Mouse (Mus musculus) limb, embryonic 12.5 days (tissue): Measurements from ENCODE around the gene Cox15. TPM values are rescaled to one million over a fixed set of nuclear protein-coding genes. Genes with fewer than 3 reads are reported as not detected.

Experiments
- ATAC-seq: fragments of 200-750 bp; cut with Nextera tagmentation; 2 replicates; pipeline ENCODE4 v1.8.0; 2017; ENCODE audit warnings: low read depth, moderate TSS enrichment; ENCODE audit not compliant: insufficient number of reproducible peaks, insufficient read depth, low FRiP score, low TSS enrichment
- H3K27ac ChIP-seq: fragments of 300-500 bp; sonication (generic); 2 replicates; pipeline ENCODE4 v1.5.1; 2016; ENCODE audit warnings: mild to moderate bottlenecking, moderate library complexity
- H3K27me3 ChIP-seq: fragments of 300-500 bp; sonication (generic); 2 replicates; pipeline ENCODE4 v1.6.1; 2016; ENCODE audit warnings: mild to moderate bottlenecking, moderate library complexity
- H3K36me3 ChIP-seq: fragments of 300-500 bp; sonication (generic); 2 replicates; pipeline ENCODE4 v1.6.1; 2016; ENCODE audit warnings: mild to moderate bottlenecking, moderate library complexity
- H3K4me1 ChIP-seq: fragments of 300-500 bp; sonication (generic); replicated peaks from 2 replicates; pipeline ENCODE4 v1.6.1; 2016
- H3K4me2 ChIP-seq: fragments of 300-500 bp; sonication (generic); 2 replicates; pipeline ENCODE4 v1.6.1; 2016; ENCODE audit warnings: mild to moderate bottlenecking, moderate library complexity
- H3K4me3 ChIP-seq: fragments of 300-500 bp; sonication (generic); replicated peaks from 2 replicates; pipeline ENCODE4 v1.5.1; 2016; ENCODE audit warnings: mild to moderate bottlenecking
- H3K9ac ChIP-seq: fragments of 300-500 bp; sonication (generic); replicated peaks from 2 replicates; pipeline ENCODE4 v1.6.1; 2016; ENCODE audit warnings: mild to moderate bottlenecking, moderate library complexity
- H3K9me3 ChIP-seq: fragments of 300-500 bp; sonication (generic); 2 replicates; pipeline ENCODE4 v1.6.1; 2016; ENCODE audit warnings: mild to moderate bottlenecking, moderate library complexity
- WGBS: fragments of 180-500 bp; shearing (Covaris S2); methylation state at CpG from one replicate; pipeline ENCODE4 v1.1.7; 2016; 5-methylcytosine and 5-hydroxymethylcytosine counted together
- polyA plus RNA-seq: library from polyadenylated mRNA; unstranded; fragments of >200 nt; fragmentation: Nextera tagmentation; extraction: Ambion mirVana; gene quantifications from 2 replicates; pipeline ENCODE4 v1.2.1, GENCODE M21; 2016

Cox15 gene
- polyA plus RNA-seq, 1 experiment from 2014 or later: 15.1 TPM

GRCm38 (mm10) chr19:43729296-43730036, 23.3 kb downstream of the Cox15 start:
- Histone ChIP-seq H3K4me3 (peak overlapping the region; percentile 32), H3K36me3 (peaks cover 55% of the 10 kb centered on the region), H3K9ac (peak overlapping the region; percentile 31; the same call in 1 of the 2 replicates), H3K27me3 (no peaks in the 10 kb centered on the region), H3K9me3 (no peaks in the 10 kb centered on the region), H3K4me2 (peak overlapping the region; percentile 49), H3K4me1 (peaks cover 5% of the 10 kb centered on the region; the same call in 1 of the 2 replicates), H3K27ac (0 out of 2 replicates have a peak overlapping the region, but pooled peaks have one; percentile 41)
- WGBS: 47% methylated on average over 22 of the region's 22 CpGs
- 0 out of 2 replicates have a peak, but pooled peaks have one; percentile 47 for ATAC-seq

DNA sequence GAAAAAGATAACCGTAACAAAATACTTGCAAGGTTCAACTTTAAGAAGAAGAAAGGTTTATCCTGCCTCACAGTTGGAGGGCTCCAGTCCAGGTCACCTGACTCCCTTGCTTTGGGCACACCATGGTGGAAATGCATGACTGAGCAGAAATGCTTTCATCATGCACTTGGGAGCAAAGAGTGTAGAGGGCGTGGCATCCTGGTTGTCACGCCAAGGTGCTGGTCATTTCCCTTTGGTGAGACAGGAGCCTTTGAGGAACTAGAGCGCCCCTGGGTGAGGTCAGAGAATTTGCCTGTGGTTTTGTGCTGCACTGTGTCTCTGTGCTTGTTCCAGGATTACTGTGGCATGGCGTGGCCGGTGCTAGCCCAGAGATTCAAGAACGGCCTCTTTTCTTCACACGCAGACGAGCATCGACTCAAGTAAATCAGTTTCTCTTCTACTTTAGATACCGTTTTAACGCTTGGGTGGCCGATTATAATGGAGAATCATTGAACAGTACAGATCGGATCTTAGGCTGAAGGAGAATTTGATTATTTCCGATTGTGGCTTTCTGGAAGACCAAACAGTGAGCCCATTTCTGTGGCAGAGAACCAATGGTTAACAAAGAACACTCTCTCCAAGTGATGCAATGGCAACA, 26.2 kb downstream of the Cox15 start:
- Histone ChIP-seq H3K4me1 (peaks cover 5% of the 10 kb centered on the region; the same call in 1 of the 2 replicates), H3K4me2 (no peak overlapping the region), H3K27ac (no peak overlapping the region), H3K9ac (no peak overlapping the region), H3K27me3 (no peaks in the 10 kb centered on the region), H3K9me3 (no peaks in the 10 kb centered on the region), H3K36me3 (peaks cover 68% of the 10 kb centered on the region), H3K4me3 (no peak overlapping the region)
- no peak for ATAC-seq
- WGBS: 95% methylated on average over 15 of the region's 15 CpGs

- no peak overlapping the region for H3K9ac ChIP-seq
- H3K9me3 ChIP-seq: no peaks in the 10 kb centered on the region
- no peak for ATAC-seq
- WGBS: 89% methylated on average over 7 of the region's 7 CpGs
- no peak overlapping the region for H3K4me2 ChIP-seq
- 0 out of 2 replicates have a peak, but pooled peaks cover 5% of the 10 kb centered on the region for H3K4me1 ChIP-seq
- H3K36me3 ChIP-seq: peaks cover 83% of the 10 kb centered on the region
- H3K4me3 ChIP-seq: no peak overlapping the region
- no peaks in the 10 kb centered on the region for H3K27me3 ChIP-seq
- H3K27ac ChIP-seq: no peak overlapping the region
These were observed 28.0 kb downstream of the Cox15 start for GRCm38 (mm10) chr19:43724821-43725220.

DNA sequence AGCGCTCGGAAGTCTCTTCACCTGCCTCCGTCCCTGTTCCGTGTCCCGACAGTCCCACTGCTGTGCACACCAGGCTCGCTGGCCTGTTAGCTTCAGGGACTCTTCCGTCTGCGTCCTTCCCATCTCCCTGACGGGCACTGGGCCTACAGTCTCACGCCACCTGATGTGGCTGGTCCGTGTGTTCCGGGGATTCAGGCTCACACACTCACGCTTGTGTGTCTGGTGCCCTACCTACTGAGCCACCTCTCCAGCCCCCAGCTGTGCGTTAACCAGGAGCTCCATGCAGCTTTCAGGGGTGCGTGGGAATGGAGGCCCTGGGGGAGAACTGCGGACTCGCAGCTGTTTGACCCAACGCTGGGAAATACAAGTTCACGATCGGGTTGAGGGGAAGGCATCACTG, 28.6 kb downstream of the Cox15 start:
- Histone ChIP-seq H3K27me3 (no peaks in the 10 kb centered on the region), H3K9ac (no peak overlapping the region), H3K4me3 (no peak overlapping the region), H3K9me3 (no peaks in the 10 kb centered on the region), H3K27ac (no peak overlapping the region), H3K4me2 (no peak overlapping the region), H3K36me3 (peaks cover 89% of the 10 kb centered on the region), H3K4me1 (no peaks in the 10 kb centered on the region)
- no peak for ATAC-seq
- WGBS: 89% methylated on average over 20 of the region's 20 CpGs

DNA sequence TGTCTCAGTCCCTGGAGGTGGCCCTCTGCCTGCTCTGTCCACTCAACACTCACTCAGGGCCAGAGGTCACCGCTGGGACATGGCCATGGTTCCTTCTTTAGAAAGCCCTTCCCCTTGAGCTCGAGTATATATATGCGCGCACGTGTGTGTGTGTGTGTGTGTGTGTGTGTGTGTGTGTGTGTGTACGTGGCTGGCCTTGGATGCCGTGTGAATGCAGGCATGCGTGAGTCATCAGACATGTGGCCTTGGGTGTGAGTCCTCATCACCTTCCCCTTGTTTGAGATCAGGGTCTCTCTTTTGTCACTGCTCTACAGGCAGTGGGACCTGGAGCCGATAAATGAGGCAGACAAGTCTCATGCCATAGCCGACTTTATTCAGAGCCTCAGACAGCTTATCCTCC, 29.3 kb downstream of the Cox15 start:
- Histone ChIP-seq H3K36me3 (peaks cover 90% of the 10 kb centered on the region), H3K27ac (no peak overlapping the region), H3K4me2 (no peak overlapping the region), H3K9ac (no peak overlapping the region), H3K27me3 (no peaks in the 10 kb centered on the region), H3K9me3 (no peaks in the 10 kb centered on the region), H3K4me1 (no peaks in the 10 kb centered on the region), H3K4me3 (no peak overlapping the region)
- WGBS: 89% methylated on average over 10 of the region's 10 CpGs
- no peak; the same call in 1 of the 2 replicates for ATAC-seq

DNA sequence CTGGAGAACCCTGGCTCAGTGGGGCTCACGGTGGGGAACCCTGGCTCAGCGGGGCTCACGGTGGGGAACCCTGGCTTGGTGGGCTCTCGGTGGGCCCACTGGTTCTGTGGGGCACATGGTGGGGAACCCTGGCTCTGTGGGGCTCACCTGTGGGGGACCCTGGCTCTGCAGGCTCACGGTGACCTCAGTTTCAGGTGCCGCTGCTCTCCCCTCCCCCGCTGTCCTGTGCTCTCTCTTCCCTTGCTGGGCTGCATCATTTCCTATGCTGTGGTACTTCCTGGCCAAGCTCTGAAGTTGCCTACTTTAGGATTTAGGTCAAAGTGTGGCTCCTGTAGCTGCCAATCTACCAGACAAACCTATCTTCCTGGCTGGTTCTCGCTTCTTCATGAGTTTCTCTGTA, 29.9 kb downstream of the Cox15 start:
- 78% methylated on average over 8 of the region's 8 CpGs for WGBS
- Histone ChIP-seq H3K9me3 (no peaks in the 10 kb centered on the region), H3K27ac (no peak overlapping the region), H3K9ac (no peak overlapping the region), H3K4me1 (no peaks in the 10 kb centered on the region), H3K4me3 (no peak overlapping the region), H3K36me3 (peaks cover 90% of the 10 kb centered on the region), H3K4me2 (no peak overlapping the region), H3K27me3 (no peaks in the 10 kb centered on the region)
- ATAC-seq: no peak

GRCm38 (mm10) chr19:43720061-43720460, 32.7 kb downstream of the Cox15 start:
- WGBS: 95% methylated on average over 11 of the region's 11 CpGs
- Histone ChIP-seq H3K36me3 (peaks cover 79% of the 10 kb centered on the region), H3K9me3 (no peaks in the 10 kb centered on the region), H3K4me3 (no peak overlapping the region), H3K27ac (no peak overlapping the region), H3K9ac (no peak overlapping the region), H3K27me3 (no peaks in the 10 kb centered on the region), H3K4me1 (no peaks in the 10 kb centered on the region), H3K4me2 (no peak overlapping the region)
- no peak for ATAC-seq

GRCm38 (mm10) chr19:43711971-43712370, 40.8 kb downstream of the Cox15 start:
- no peaks in the 10 kb centered on the region for H3K27me3 ChIP-seq
- 75% methylated on average over 5 of the region's 5 CpGs for WGBS
- 0 out of 2 replicates have a peak, but pooled peaks cover 5% of the 10 kb centered on the region for H3K4me1 ChIP-seq
- H3K36me3 ChIP-seq: peaks cover 51% of the 10 kb centered on the region
- ATAC-seq: no peak
- H3K4me3 ChIP-seq: no peak overlapping the region
- no peak overlapping the region for H3K9ac ChIP-seq
- no peak overlapping the region for H3K27ac ChIP-seq
- no peaks in the 10 kb centered on the region for H3K9me3 ChIP-seq
- H3K4me2 ChIP-seq: no peak overlapping the region

GRCm38 (mm10) chr19:43711159-43711916, 41.5 kb downstream of the Cox15 start:
- ATAC-seq: no peak
- WGBS: 60% methylated on average over 22 of the region's 22 CpGs
- no peaks in the 10 kb centered on the region for H3K27me3 ChIP-seq
- H3K36me3 ChIP-seq: peaks cover 55% of the 10 kb centered on the region
- 0 out of 2 replicates have a peak, but pooled peaks cover 5% of the 10 kb centered on the region for H3K4me1 ChIP-seq
- no peak overlapping the region for H3K4me3 ChIP-seq
- H3K9ac ChIP-seq: no peak overlapping the region
- no peak overlapping the region for H3K4me2 ChIP-seq
- no peaks in the 10 kb centered on the region for H3K9me3 ChIP-seq
- no peak overlapping the region for H3K27ac ChIP-seq

DNA sequence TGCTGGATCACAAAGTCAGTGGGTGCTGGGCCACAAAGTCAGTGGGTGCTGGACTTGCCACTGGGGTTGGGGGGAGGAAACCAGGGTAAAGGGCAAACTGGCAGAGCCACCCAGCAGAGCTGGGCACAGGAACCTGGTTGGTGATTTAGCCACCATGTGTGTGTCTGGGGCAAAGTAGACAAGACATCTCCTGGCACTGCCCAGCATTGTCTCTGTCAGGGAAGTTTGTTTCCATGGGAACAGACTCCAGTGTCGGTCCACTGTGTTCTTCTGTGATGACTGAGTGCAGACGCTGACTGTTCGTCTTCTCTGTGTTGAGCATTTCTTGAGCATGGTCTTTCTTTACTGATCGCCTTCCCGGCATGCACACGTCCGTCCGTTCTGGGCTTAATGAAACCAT, 43.5 kb downstream of the Cox15 start:
- Histone ChIP-seq H3K27me3 (no peaks in the 10 kb centered on the region), H3K4me2 (no peak overlapping the region), H3K4me1 (0 out of 2 replicates have a peak, but pooled peaks cover 5% of the 10 kb centered on the region), H3K36me3 (peaks cover 62% of the 10 kb centered on the region), H3K9me3 (no peaks in the 10 kb centered on the region), H3K27ac (no peak overlapping the region), H3K4me3 (no peak overlapping the region), H3K9ac (no peak overlapping the region)
- 85% methylated on average over 8 of the region's 8 CpGs for WGBS
- ATAC-seq: no peak

DNA sequence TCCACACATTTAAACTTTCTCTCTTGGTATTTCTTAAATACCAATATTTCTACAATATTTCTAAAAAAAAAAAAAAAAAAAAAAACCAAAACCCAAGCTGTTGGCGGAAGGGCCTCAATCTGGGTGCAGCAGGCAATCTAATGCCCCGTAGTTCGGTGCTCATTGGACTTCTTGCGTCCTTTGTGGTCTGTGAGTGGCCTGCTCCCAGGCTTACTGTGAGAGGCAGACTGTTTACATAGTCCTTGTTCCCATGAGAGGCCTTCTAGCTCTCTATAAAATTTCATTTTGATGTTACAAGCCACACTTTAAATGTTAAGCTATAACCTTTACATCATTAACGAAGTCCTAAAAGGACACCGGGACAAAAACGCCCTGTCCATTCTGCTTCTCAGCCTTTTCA, 44.6 kb downstream of the Cox15 start:
- Histone ChIP-seq H3K36me3 (peaks cover 70% of the 10 kb centered on the region), H3K4me2 (no peak overlapping the region), H3K4me3 (no peak overlapping the region), H3K9ac (no peak overlapping the region), H3K9me3 (no peaks in the 10 kb centered on the region), H3K4me1 (0 out of 2 replicates have a peak, but pooled peaks cover 5% of the 10 kb centered on the region), H3K27me3 (no peaks in the 10 kb centered on the region), H3K27ac (no peak overlapping the region)
- WGBS: 72% methylated on average over 7 of the region's 7 CpGs
- no peak for ATAC-seq
